In genomic region chr10:43022190-43022761, GRCm38 (mm10) we compare ENCODE assay signal across 8 mouse cellular contexts.
DNase-seq lines count a peak whose midpoint lies in the region; ATAC-seq and TF ChIP-seq lines count a peak whose summit lies in the region.

No protein-coding gene starts in this region.

- TF ChIP-seq CTCF in cortical plate, adult 2 months (IDR thresholded peaks at IDR 0.05; ENCODE audit: extremely low read depth, insufficient read depth, low read length): no peak

- peak overlapping the region; percentile 98 for H3K4me2 ChIP-seq in kidney, embryonic 14.5 days (replicated peaks; ENCODE audit: low read depth, low read length)
- H3K4me2 ChIP-seq in intestine, embryonic 14.5 days (ENCODE audit: low read length): peak overlapping the region; percentile 92
- peak overlapping the region; percentile 94 for H3K4me2 ChIP-seq in neural tube, embryonic 13.5 days

- WGBS in kidney, embryonic 14.5 days: 5% methylated on average over 29 of the region's 29 CpGs
- WGBS in intestine, embryonic 14.5 days: 8% methylated on average over 29 of the region's 29 CpGs
- 4% methylated on average over 28 of the region's 29 CpGs for WGBS in neural tube, embryonic 13.5 days

- no peak for DNase-seq in kidney, adult 9 months
- DNase-seq in intestine, embryonic 14.5 days (ENCODE audit: low spot score): no peak
- no peak for DNase-seq in spleen, postnatal 36 days (ENCODE audit: low spot score in 2 of 2)
- DNase-seq in natural killer cell, adult 2 months (ENCODE audit: low spot score in 2 of 2): no peak
- no peak for DNase-seq in urinary bladder, postnatal 36 days (ENCODE audit: low spot score in 2 of 2)

- peaks cover 42% of the 10 kb centered on the region for H3K27me3 ChIP-seq in kidney, embryonic 14.5 days (ENCODE audit: control insufficient read depth, insufficient read depth, low read length)
- H3K27me3 ChIP-seq in intestine, embryonic 14.5 days (replicated peaks; ENCODE audit: control insufficient read depth, insufficient read depth, low read length): peaks cover 50% of the 10 kb centered on the region
- peaks cover 44% of the 10 kb centered on the region for H3K27me3 ChIP-seq in neural tube, embryonic 13.5 days

- no peaks in the 10 kb centered on the region for H3K9me3 ChIP-seq in kidney, embryonic 14.5 days (ENCODE audit: control insufficient read depth, low read length)
- H3K9me3 ChIP-seq in intestine, embryonic 14.5 days (ENCODE audit: control insufficient read depth, low read length): no peaks in the 10 kb centered on the region
- no peaks in the 10 kb centered on the region for H3K9me3 ChIP-seq in neural tube, embryonic 13.5 days

- H3K4me1 ChIP-seq in kidney, embryonic 14.5 days (ENCODE audit: control insufficient read depth, insufficient read depth, low read length): peaks cover 2% of the 10 kb centered on the region; the same call in 1 of the 2 replicates
- peaks cover 4% of the 10 kb centered on the region for H3K4me1 ChIP-seq in cortical plate, adult 2 months (ENCODE audit: control insufficient read depth, insufficient read depth, low read length)
- H3K4me1 ChIP-seq in intestine, embryonic 14.5 days (replicated peaks; ENCODE audit: control insufficient read depth, insufficient read depth, low read length): peaks cover 11% of the 10 kb centered on the region; the same call in 1 of the 2 replicates
- H3K4me1 ChIP-seq in neural tube, embryonic 13.5 days (replicated peaks): peaks cover 39% of the 10 kb centered on the region

- peak; percentile 54 for ATAC-seq in kidney, embryonic 14.5 days (ENCODE audit: low FRiP score, low TSS enrichment)
- peak; percentile 26; the same call in 1 of the 2 replicates for ATAC-seq in intestine, embryonic 14.5 days (replicated peaks; ENCODE audit: low FRiP score, low TSS enrichment, low read depth)
- ATAC-seq in neural tube, embryonic 13.5 days (ENCODE audit: low read depth): peak; percentile 29; the same call in 1 of the 2 replicates

- peak overlapping the region; percentile 55 for H3K4me3 ChIP-seq in kidney, embryonic 14.5 days (ENCODE audit: low read length)
- peak overlapping the region; percentile 44 for H3K4me3 ChIP-seq in cortical plate, adult 2 months (ENCODE audit: insufficient read depth, low read length)
- H3K4me3 ChIP-seq in intestine, embryonic 14.5 days (ENCODE audit: low read depth, low read length): peak overlapping the region; percentile 50
- H3K4me3 ChIP-seq in neural tube, embryonic 13.5 days: peak overlapping the region; percentile 48

- peak overlapping the region; percentile 60; the same call in 1 of the 2 replicates for H3K9ac ChIP-seq in kidney, embryonic 14.5 days (ENCODE audit: low read depth, low read length)
- H3K9ac ChIP-seq in intestine, embryonic 14.5 days (ENCODE audit: low read length): no peak overlapping the region; the same call in 1 of the 2 replicates
- H3K9ac ChIP-seq in neural tube, embryonic 13.5 days: peak overlapping the region; percentile 76

- H3K27ac ChIP-seq in kidney, embryonic 14.5 days (ENCODE audit: low read depth, low read length): no peak overlapping the region
- H3K27ac ChIP-seq in cortical plate, adult 2 months (ENCODE audit: insufficient read depth, low read length): peak overlapping the region; percentile 47; the same call in 1 of the 2 replicates
- H3K27ac ChIP-seq in intestine, embryonic 14.5 days (ENCODE audit: low read depth): no peak overlapping the region
- no peak overlapping the region for H3K27ac ChIP-seq in neural tube, embryonic 13.5 days (replicated peaks)

- H3K36me3 ChIP-seq in kidney, embryonic 14.5 days (ENCODE audit: control insufficient read depth, insufficient read depth, low read length): no peaks in the 10 kb centered on the region
- H3K36me3 ChIP-seq in intestine, embryonic 14.5 days (ENCODE audit: control insufficient read depth, insufficient read depth, low read length): no peaks in the 10 kb centered on the region
- H3K36me3 ChIP-seq in neural tube, embryonic 13.5 days: no peaks in the 10 kb centered on the region

- TF ChIP-seq POLR2A in cortical plate, adult 2 months (IDR thresholded peaks at IDR 0.05; ENCODE audit: extremely low read depth, insufficient read depth, low read length): no peak
